Mouse (Mus musculus) limb, embryonic 15.5 days (tissue): ENCODE data around the gene Fcgrt. TPM values are rescaled to one million over a fixed set of nuclear protein-coding genes. Genes with fewer than 3 reads are reported as not detected.
A peak's percentile ranks its signal among the peaks of the same experiment; 100 is the strongest.
"Not testable (repeated sequence)": the region's sequence is repeated elsewhere in the genome, so short reads cannot be mapped to it uniquely, and the experiment has no call there.

Source experiments
- ATAC-seq: fragments of 200-750 bp; cut with Nextera tagmentation; 2 replicates; pipeline ENCODE4 v1.8.0; 2017; ENCODE audit warnings: low read depth, moderate TSS enrichment; ENCODE audit not compliant: insufficient number of reproducible peaks, low FRiP score, low TSS enrichment
- H3K27ac ChIP-seq: fragments of 300-500 bp; sonication (generic); 2 replicates; pipeline ENCODE4 v1.5.1; 2015; ENCODE audit warnings: moderate library complexity, mild to moderate bottlenecking, inconsistent platforms
- H3K27me3 ChIP-seq: fragments of 300-500 bp; sonication (generic); 2 replicates; pipeline ENCODE4 v1.6.1; 2015; ENCODE audit warnings: inconsistent platforms
- H3K36me3 ChIP-seq: fragments of 300-500 bp; sonication (generic); 2 replicates; pipeline ENCODE4 v1.6.1; 2015; ENCODE audit warnings: inconsistent platforms
- H3K4me1 ChIP-seq: fragments of 300-500 bp; sonication (generic); 2 replicates; pipeline ENCODE4 v1.6.1; 2015; ENCODE audit warnings: inconsistent platforms
- H3K4me2 ChIP-seq: fragments of 300-500 bp; sonication (generic); 2 replicates; pipeline ENCODE4 v1.6.1; 2015; ENCODE audit warnings: mild to moderate bottlenecking, inconsistent platforms
- H3K4me3 ChIP-seq: fragments of 300-500 bp; sonication (generic); 2 replicates; pipeline ENCODE4 v1.5.1; 2015; ENCODE audit warnings: mild to moderate bottlenecking, inconsistent platforms
- H3K9ac ChIP-seq: fragments of 300-500 bp; sonication (generic); 2 replicates; pipeline ENCODE4 v1.6.1; 2015; ENCODE audit warnings: inconsistent platforms
- H3K9me3 ChIP-seq: fragments of 300-500 bp; sonication (generic); 2 replicates; pipeline ENCODE4 v1.6.1; 2016; ENCODE audit warnings: inconsistent platforms
- WGBS: fragments of 180-500 bp; shearing (Covaris S2); methylation state at CpG from one replicate; pipeline ENCODE4 v1.1.7; 2015; 5-methylcytosine and 5-hydroxymethylcytosine counted together
- polyA plus RNA-seq: library from polyadenylated mRNA; unstranded; fragments of >200 nt; fragmentation: Nextera tagmentation; extraction: Ambion mirVana; gene quantifications from 2 replicates; pipeline ENCODE4 v1.2.1, GENCODE M21; 2015

The Fcgrt gene
- polyA plus RNA-seq, 1 experiment from 2014 or later: 99.7 TPM

DNA sequence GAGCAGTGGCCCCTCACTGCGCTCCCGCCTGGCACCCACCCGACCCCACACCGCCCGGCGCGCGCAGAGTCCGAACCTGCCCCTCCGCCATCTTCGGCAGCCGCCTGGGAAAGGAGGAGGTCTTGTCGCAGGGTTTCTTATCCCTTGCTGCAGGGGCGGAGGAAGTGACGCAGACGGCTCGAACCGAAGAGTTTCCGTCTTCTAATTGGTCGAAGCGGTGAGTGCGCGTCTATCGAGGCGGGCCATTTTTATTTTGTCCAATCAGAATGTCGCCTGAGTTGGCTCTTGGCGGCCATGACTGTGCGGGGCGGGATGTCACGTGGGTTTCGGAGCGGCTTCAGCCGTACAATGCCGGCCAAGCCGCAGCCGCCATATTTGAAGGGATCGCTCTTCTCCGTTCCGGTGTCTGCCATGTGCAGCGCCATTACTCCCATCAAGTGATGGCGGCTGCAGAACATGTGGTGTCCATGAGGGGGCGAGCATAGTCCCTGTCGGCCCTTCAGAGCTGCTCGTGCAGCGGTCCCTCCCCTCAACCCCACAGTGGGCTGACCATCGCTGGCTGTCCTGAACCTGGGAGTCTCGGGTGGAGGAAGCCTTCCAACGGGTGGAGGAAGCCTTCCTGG lies 25.1 kb upstream of the Fcgrt start, which contains the start of gene Rpl13a:
TSS of gene Rpl13a (minus strand) at position 138 of the 623 bp plus-strand sequence.
- H3K4me3 ChIP-seq: peak within 1 kb of the TSS; percentile 90
- peak within 1 kb of the TSS; percentile 91 for H3K27ac ChIP-seq
- peak; percentile 94 for ATAC-seq
- peak within 1 kb of the TSS; percentile 96 for H3K9ac ChIP-seq
- under 1% methylated on average over 48 of the region's 48 CpGs for WGBS
- no peaks in the 10 kb centered on the region for H3K9me3 ChIP-seq
- H3K27me3 ChIP-seq: no peaks in the 10 kb centered on the region
- peaks cover 38% of the 10 kb centered on the region for H3K4me1 ChIP-seq
- peaks cover 26% of the 10 kb centered on the region for H3K36me3 ChIP-seq
- H3K4me2 ChIP-seq: peak within 1 kb of the TSS; percentile 69

- Histone ChIP-seq H3K4me2 (peak overlapping the region; percentile 69), H3K36me3 (peaks cover 31% of the 10 kb centered on the region), H3K27ac (peak overlapping the region; percentile 91), H3K9me3 (no peaks in the 10 kb centered on the region), H3K4me1 (peaks cover 45% of the 10 kb centered on the region), H3K9ac (peak overlapping the region; percentile 96), H3K4me3 (peak overlapping the region; percentile 90), H3K27me3 (no peaks in the 10 kb centered on the region)
- ATAC-seq: no peak
- 1% methylated on average over 6 of the region's 6 CpGs for WGBS
These were observed 24.1 kb upstream of the Fcgrt start for GRCm38 (mm10) chr7:45127700-45128224.

GRCm38 (mm10) chr7:45126844-45127699 lies 23.4 kb upstream of the Fcgrt start:
- Histone ChIP-seq H3K4me1 (peaks cover 51% of the 10 kb centered on the region), H3K4me3 (peak overlapping the region; percentile 90), H3K27me3 (no peaks in the 10 kb centered on the region), H3K27ac (peak overlapping the region; percentile 91), H3K9me3 (no peaks in the 10 kb centered on the region), H3K4me2 (peak overlapping the region; percentile 69), H3K9ac (peak overlapping the region; percentile 96), H3K36me3 (peaks cover 37% of the 10 kb centered on the region)
- WGBS: 34% methylated on average over 21 of the region's 21 CpGs
- ATAC-seq: no peak

- WGBS: 70% methylated on average over 17 of the region's 17 CpGs
- peak overlapping the region; percentile 90 for H3K4me3 ChIP-seq
- peaks cover 45% of the 10 kb centered on the region for H3K36me3 ChIP-seq
- H3K9ac ChIP-seq: peak overlapping the region; percentile 96; the same call in 1 of the 2 replicates
- no peaks in the 10 kb centered on the region for H3K27me3 ChIP-seq
- ATAC-seq: no peak
- H3K27ac ChIP-seq: peak overlapping the region; percentile 91
- no peaks in the 10 kb centered on the region for H3K9me3 ChIP-seq
- H3K4me1 ChIP-seq: peaks cover 59% of the 10 kb centered on the region
- H3K4me2 ChIP-seq: peak overlapping the region; percentile 69
These were observed 22.6 kb upstream of the Fcgrt start for GRCm38 (mm10) chr7:45126147-45126843.

DNA sequence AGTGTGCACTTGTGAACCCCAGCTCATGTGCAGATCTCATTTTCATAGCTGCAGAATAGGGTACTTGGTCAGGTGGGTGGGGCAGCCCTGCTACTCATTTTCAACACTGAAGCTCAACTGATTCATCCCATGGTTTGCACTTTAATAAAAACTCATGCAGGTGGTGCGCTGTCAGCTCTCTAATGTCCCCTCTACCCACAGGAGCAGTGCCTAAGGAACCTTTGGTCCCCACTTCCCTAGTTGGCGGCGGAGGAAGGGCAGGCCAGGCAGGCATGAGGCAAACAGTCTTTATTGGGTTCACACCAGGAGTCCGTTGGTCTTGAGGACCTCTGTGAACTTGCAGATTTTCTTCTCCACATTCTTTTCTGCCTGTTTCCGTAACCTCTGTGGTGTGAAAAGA lies 22.0 kb upstream of the Fcgrt start:
- H3K27ac ChIP-seq: peak overlapping the region; percentile 91; the same call in 1 of the 2 replicates
- peaks cover 51% of the 10 kb centered on the region for H3K36me3 ChIP-seq
- H3K9ac ChIP-seq, H3K4me3 ChIP-seq, ATAC-seq, H3K27me3 ChIP-seq, H3K9me3 ChIP-seq: not testable (repeated sequence)
- WGBS: 61% methylated on average over 5 of the region's 5 CpGs
- peak overlapping the region; percentile 20; the same call in 1 of the 2 replicates for H3K4me2 ChIP-seq
- peaks cover 63% of the 10 kb centered on the region for H3K4me1 ChIP-seq

GRCm38 (mm10) chr7:45125144-45125600 lies 21.5 kb upstream of the Fcgrt start:
- Histone ChIP-seq H3K4me2 (peak overlapping the region; percentile 38; the same call in 1 of the 2 replicates), H3K4me1 (peaks cover 63% of the 10 kb centered on the region), H3K27me3 (no peaks in the 10 kb centered on the region), H3K36me3 (peaks cover 56% of the 10 kb centered on the region), H3K4me3 (peak overlapping the region; percentile 89; the same call in 1 of the 2 replicates), H3K27ac (peak overlapping the region; percentile 89), H3K9ac (no peak overlapping the region), H3K9me3 (no peaks in the 10 kb centered on the region)
- no peak for ATAC-seq
- 15% methylated on average over 7 of the region's 7 CpGs for WGBS

DNA sequence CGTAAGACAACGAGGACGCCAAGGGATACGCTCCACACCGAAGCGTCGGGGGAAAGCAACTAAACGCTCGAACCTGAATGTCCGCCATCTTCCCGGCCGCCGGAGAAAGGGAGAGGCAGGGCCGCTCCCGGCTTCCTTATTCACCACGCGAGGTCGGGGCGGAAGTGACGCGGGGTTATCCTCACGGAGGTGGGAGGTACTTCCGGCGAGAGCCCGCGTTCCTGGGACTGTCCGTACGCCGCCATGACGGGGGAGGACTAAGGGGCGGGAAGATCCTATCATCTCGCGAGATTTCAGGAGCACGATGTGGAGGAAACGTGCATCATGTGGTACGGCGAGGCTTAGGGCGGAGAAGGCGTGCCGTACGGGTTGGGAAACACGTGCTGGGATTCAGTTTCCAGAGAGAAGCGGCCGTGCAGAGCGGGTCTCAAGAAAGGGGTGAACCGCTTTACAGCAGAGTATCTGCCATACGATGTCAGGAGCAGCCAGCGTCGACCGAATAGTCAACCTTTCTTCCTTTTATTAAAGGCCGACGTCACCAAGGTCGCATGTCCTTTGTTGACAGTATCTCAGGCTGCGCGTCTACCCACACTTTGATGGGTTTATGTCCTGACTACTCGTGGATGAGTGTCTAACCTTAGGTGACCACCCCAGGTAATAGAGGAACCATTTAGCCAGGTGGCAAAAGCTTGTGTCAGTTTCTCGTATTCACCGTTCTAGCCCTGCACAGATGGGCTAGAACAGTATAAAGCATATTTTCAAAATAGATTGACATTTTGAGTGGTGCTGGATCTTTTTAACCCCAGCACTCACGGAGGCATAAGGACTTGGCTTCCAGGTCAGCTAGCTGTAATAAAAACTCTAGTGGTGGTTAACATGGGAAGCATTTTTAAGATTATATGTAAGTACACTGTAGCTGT lies 20.8 kb upstream of the Fcgrt start, which contains the start of gene Rps11:
TSS of gene Rps11 (minus strand) at position 216 of the 920 bp plus-strand sequence.
- peak; percentile 83 for ATAC-seq
- WGBS: under 1% methylated on average over 59 of the region's 59 CpGs
- Histone ChIP-seq H3K9me3 (no peaks in the 10 kb centered on the region), H3K27me3 (no peaks in the 10 kb centered on the region), H3K4me1 (peaks cover 58% of the 10 kb centered on the region), H3K27ac (peak within 1 kb of the TSS; percentile 89), H3K36me3 (peaks cover 63% of the 10 kb centered on the region), H3K4me3 (peak within 1 kb of the TSS; percentile 89), H3K4me2 (peak within 1 kb of the TSS; percentile 67), H3K9ac (peak within 1 kb of the TSS; percentile 95)

GRCm38 (mm10) chr7:45123186-45123570 lies 19.5 kb upstream of the Fcgrt start:
- H3K4me1 ChIP-seq: peaks cover 54% of the 10 kb centered on the region
- H3K27ac ChIP-seq: peak overlapping the region; percentile 89
- H3K9ac ChIP-seq: peak overlapping the region; percentile 95
- H3K4me3 ChIP-seq: peak overlapping the region; percentile 89
- no peaks in the 10 kb centered on the region for H3K9me3 ChIP-seq
- 15% methylated on average over 12 of the region's 12 CpGs for WGBS
- no peak for ATAC-seq
- H3K27me3 ChIP-seq: no peaks in the 10 kb centered on the region
- peak overlapping the region; percentile 67 for H3K4me2 ChIP-seq
- peaks cover 69% of the 10 kb centered on the region for H3K36me3 ChIP-seq

DNA sequence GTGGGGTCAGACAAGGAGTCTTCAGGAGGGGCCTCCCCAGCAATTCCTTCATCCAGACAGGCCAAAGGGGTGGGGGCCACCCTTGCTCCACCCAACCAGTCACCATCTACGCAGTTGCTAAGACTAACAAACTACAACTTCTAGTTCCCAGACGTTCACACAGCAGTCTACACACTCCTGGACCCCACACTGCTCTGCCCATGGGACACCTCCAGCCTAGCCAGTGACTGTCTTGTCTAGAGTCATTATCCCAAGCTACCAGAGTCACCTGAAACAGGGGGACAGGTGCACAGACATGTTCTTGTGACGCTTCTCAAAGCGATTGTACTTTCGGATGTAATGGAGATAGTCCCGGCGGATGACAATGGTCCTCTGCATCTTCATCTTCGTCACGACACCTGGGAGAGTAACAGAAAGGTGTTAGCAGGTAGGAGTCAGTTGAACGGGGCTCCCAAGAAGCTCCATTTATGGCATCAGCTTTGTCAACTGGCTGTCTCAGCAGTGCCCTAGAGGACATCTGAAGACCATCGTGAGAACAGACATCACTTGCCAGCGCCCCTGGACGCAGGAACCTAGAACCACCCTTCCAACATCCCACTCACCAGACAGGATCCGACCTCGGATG lies 19.0 kb upstream of the Fcgrt start:
- peak overlapping the region; percentile 89 for H3K27ac ChIP-seq
- H3K4me1 ChIP-seq: peaks cover 54% of the 10 kb centered on the region
- peaks cover 69% of the 10 kb centered on the region for H3K36me3 ChIP-seq
- peak overlapping the region; percentile 95; the same call in 1 of the 2 replicates for H3K9ac ChIP-seq
- H3K4me3 ChIP-seq: peak overlapping the region; percentile 89
- peak overlapping the region; percentile 67 for H3K4me2 ChIP-seq
- 78% methylated on average over 15 of the region's 15 CpGs for WGBS
- H3K9me3 ChIP-seq: no peaks in the 10 kb centered on the region
- H3K27me3 ChIP-seq: no peaks in the 10 kb centered on the region
- ATAC-seq: no peak

GRCm38 (mm10) chr7:45121966-45122365 lies 18.3 kb upstream of the Fcgrt start:
- Histone ChIP-seq H3K4me2 (no peak overlapping the region), H3K36me3 (peaks cover 63% of the 10 kb centered on the region), H3K9ac (peak overlapping the region; percentile 21; the same call in 1 of the 2 replicates), H3K4me1 (peaks cover 48% of the 10 kb centered on the region), H3K4me3 (no peak overlapping the region), H3K27ac (no peak overlapping the region; the same call in 1 of the 2 replicates), H3K27me3 (no peaks in the 10 kb centered on the region), H3K9me3 (no peaks in the 10 kb centered on the region)
- ATAC-seq: no peak
